Mouse (Mus musculus): Measurements from ENCODE around the gene Erv3. TPM values are rescaled to one million over a fixed set of nuclear protein-coding genes. Genes with fewer than 3 reads are reported as not detected.

The Erv3 gene
- polyA plus RNA-seq, 1 experiment from 2014 or later: not detected

GRCm38 (mm10) chr2:131895106-131895505 lies 35.6 kb upstream of the Erv3 start:
- TF ChIP-seq CTCF (IDR thresholded peaks at IDR 0.05; ENCODE audit: low read depth): no peak
- no peak for TF ChIP-seq EP300 (IDR thresholded peaks at IDR 0.05; ENCODE audit: low read depth)
- Histone ChIP-seq H3K27me3 (ENCODE audit: insufficient read depth, low read length) (0 out of 2 replicates have a peak, but pooled peaks cover 2% of the 10 kb centered on the region), H3K9me3 (ENCODE audit: low read length) (no peaks in the 10 kb centered on the region), H3K36me3 (replicated peaks; ENCODE audit: insufficient read depth, low read length) (no peaks in the 10 kb centered on the region), H3K4me2 (ENCODE audit: low read depth, low read length) (no peak overlapping the region), H3K27ac (ENCODE audit: low read depth) (no peak overlapping the region), H3K9ac (replicated peaks) (no peak overlapping the region), H3K4me3 (ENCODE audit: low read depth, low read length) (no peak overlapping the region), H3K4me1 (ENCODE audit: insufficient read depth) (0 out of 2 replicates have a peak, but pooled peaks cover 5% of the 10 kb centered on the region)
- DNase-seq (no peak), ATAC-seq (no peak)
- 68% methylated on average over 2 of the region's 2 CpGs for WGBS (ENCODE audit: insufficient replicate concordance)

GRCm38 (mm10) chr2:131892534-131892933 lies 33.0 kb upstream of the Erv3 start:
- WGBS (ENCODE audit: insufficient replicate concordance): 50% methylated on average over 5 of the region's 5 CpGs
- 0 out of 2 replicates have a peak overlapping the region, but pooled peaks have one; percentile 11 for H3K27ac ChIP-seq (ENCODE audit: low read depth)
- 0 out of 2 replicates have a peak, but pooled peaks cover 5% of the 10 kb centered on the region for H3K4me1 ChIP-seq (ENCODE audit: insufficient read depth)
- 0 out of 2 replicates have a peak, but pooled peaks cover 2% of the 10 kb centered on the region for H3K27me3 ChIP-seq (ENCODE audit: insufficient read depth, low read length)
- H3K9me3 ChIP-seq (ENCODE audit: low read length): no peaks in the 10 kb centered on the region
- no peak for TF ChIP-seq EP300 (IDR thresholded peaks at IDR 0.05; ENCODE audit: low read depth)
- TF ChIP-seq CTCF (IDR thresholded peaks at IDR 0.05; ENCODE audit: low read depth): no peak
- no peak for ATAC-seq
- DNase-seq: no peak
- no peak overlapping the region for H3K4me2 ChIP-seq (ENCODE audit: low read depth, low read length)
- H3K36me3 ChIP-seq (replicated peaks; ENCODE audit: insufficient read depth, low read length): no peaks in the 10 kb centered on the region
- H3K9ac ChIP-seq (replicated peaks): no peak overlapping the region
- H3K4me3 ChIP-seq (ENCODE audit: low read depth, low read length): no peak overlapping the region

- ATAC-seq (peak; percentile 45; the same call in 1 of the 2 replicates), DNase-seq (no peak)
- WGBS (ENCODE audit: insufficient replicate concordance): 27% methylated on average over 7 of the region's 7 CpGs
- no peaks in the 10 kb centered on the region for H3K9me3 ChIP-seq (ENCODE audit: low read length)
- H3K27ac ChIP-seq (ENCODE audit: low read depth): no peak overlapping the region
- 0 out of 2 replicates have a peak, but pooled peaks cover 2% of the 10 kb centered on the region for H3K27me3 ChIP-seq (ENCODE audit: insufficient read depth, low read length)
- no peak overlapping the region for H3K4me2 ChIP-seq (ENCODE audit: low read depth, low read length)
- 0 out of 2 replicates have a peak, but pooled peaks cover 5% of the 10 kb centered on the region for H3K4me1 ChIP-seq (ENCODE audit: insufficient read depth)
- no peak overlapping the region for H3K4me3 ChIP-seq (ENCODE audit: low read depth, low read length)
- 0 out of 2 replicates have a peak, but pooled peaks have one; percentile 18 for TF ChIP-seq EP300 (IDR thresholded peaks at IDR 0.05; ENCODE audit: low read depth)
- TF ChIP-seq CTCF (IDR thresholded peaks at IDR 0.05; ENCODE audit: low read depth): no peak
- H3K36me3 ChIP-seq (replicated peaks; ENCODE audit: insufficient read depth, low read length): no peaks in the 10 kb centered on the region
- H3K9ac ChIP-seq (replicated peaks): no peak overlapping the region
Measured at GRCm38 (mm10) chr2:131888233-131888632, 28.7 kb upstream of the Erv3 start.

GRCm38 (mm10) chr2:131886503-131887160 lies 27.1 kb upstream of the Erv3 start:
- no peak overlapping the region for H3K4me2 ChIP-seq (ENCODE audit: low read depth, low read length)
- H3K4me3 ChIP-seq (ENCODE audit: low read depth, low read length): no peak overlapping the region
- 55% methylated on average over 6 of the region's 6 CpGs for WGBS (ENCODE audit: insufficient replicate concordance)
- no peak for ATAC-seq
- no peak for TF ChIP-seq CTCF (IDR thresholded peaks at IDR 0.05; ENCODE audit: low read depth)
- TF ChIP-seq EP300 (IDR thresholded peaks at IDR 0.05; ENCODE audit: low read depth): no peak
- no peak overlapping the region for H3K9ac ChIP-seq (replicated peaks)
- no peak overlapping the region for H3K27ac ChIP-seq (ENCODE audit: low read depth)
- H3K4me1 ChIP-seq (ENCODE audit: insufficient read depth): 0 out of 2 replicates have a peak, but pooled peaks cover 5% of the 10 kb centered on the region
- no peak for DNase-seq
- no peaks in the 10 kb centered on the region for H3K36me3 ChIP-seq (replicated peaks; ENCODE audit: insufficient read depth, low read length)
- H3K27me3 ChIP-seq (ENCODE audit: insufficient read depth, low read length): no peaks in the 10 kb centered on the region
- no peaks in the 10 kb centered on the region for H3K9me3 ChIP-seq (ENCODE audit: low read length)

- 38% methylated on average over 2 of the region's 2 CpGs for WGBS (ENCODE audit: insufficient replicate concordance)
- H3K9me3 ChIP-seq (ENCODE audit: low read length): no peaks in the 10 kb centered on the region
- H3K4me1 ChIP-seq (ENCODE audit: insufficient read depth): no peaks in the 10 kb centered on the region
- H3K9ac ChIP-seq (replicated peaks): no peak overlapping the region
- H3K27me3 ChIP-seq (ENCODE audit: insufficient read depth, low read length): no peaks in the 10 kb centered on the region
- DNase-seq: no peak
- no peak for ATAC-seq
- no peak overlapping the region for H3K27ac ChIP-seq (ENCODE audit: low read depth)
- H3K36me3 ChIP-seq (replicated peaks; ENCODE audit: insufficient read depth, low read length): no peaks in the 10 kb centered on the region
- TF ChIP-seq CTCF (IDR thresholded peaks at IDR 0.05; ENCODE audit: low read depth) (no peak), EP300 (IDR thresholded peaks at IDR 0.05; ENCODE audit: low read depth) (no peak)
- H3K4me3 ChIP-seq (ENCODE audit: low read depth, low read length): no peak overlapping the region
- no peak overlapping the region for H3K4me2 ChIP-seq (ENCODE audit: low read depth, low read length)
Measured at GRCm38 (mm10) chr2:131883136-131883535, 23.6 kb upstream of the Erv3 start.

GRCm38 (mm10) chr2:131881766-131882165 lies 22.2 kb upstream of the Erv3 start:
- Histone ChIP-seq H3K4me3 (ENCODE audit: low read depth, low read length) (no peak overlapping the region), H3K4me2 (ENCODE audit: low read depth, low read length) (no peak overlapping the region), H3K36me3 (replicated peaks; ENCODE audit: insufficient read depth, low read length) (no peaks in the 10 kb centered on the region), H3K27ac (ENCODE audit: low read depth) (no peak overlapping the region), H3K9me3 (ENCODE audit: low read length) (no peaks in the 10 kb centered on the region), H3K4me1 (ENCODE audit: insufficient read depth) (no peaks in the 10 kb centered on the region), H3K9ac (replicated peaks) (no peak overlapping the region), H3K27me3 (ENCODE audit: insufficient read depth, low read length) (no peaks in the 10 kb centered on the region)
- ATAC-seq: no peak
- TF ChIP-seq CTCF (IDR thresholded peaks at IDR 0.05; ENCODE audit: low read depth) (no peak), EP300 (IDR thresholded peaks at IDR 0.05; ENCODE audit: low read depth) (no peak)
- WGBS (ENCODE audit: insufficient replicate concordance): 65% methylated on average over 4 of the region's 4 CpGs
- no peak for DNase-seq
